Mouse (Mus musculus) testis, postnatal 14 days (tissue): Measurements from ENCODE around the gene Bnip1.

Experiments
- DNase-seq: peaks from one replicate; pipeline ENCODE4 v3.0.0; 2021; ENCODE audit warnings: low spot score

The Bnip1 gene

GRCm38 (mm10) chr17:26839718-26840438 lies 59.0 kb downstream of the Bnip1 start:
- no peak for DNase-seq

GRCm38 (mm10) chr17:26840439-26840780 lies 59.5 kb downstream of the Bnip1 start:
- no peak for DNase-seq

GRCm38 (mm10) chr17:26840922-26841731 lies 60.3 kb downstream of the Bnip1 start:
- no peak for DNase-seq

- no peak for DNase-seq
These were observed 61.1 kb downstream of the Bnip1 start for GRCm38 (mm10) chr17:26841981-26842380.
